Mouse (Mus musculus): ENCODE results near the gene Pole4.

DNA sequence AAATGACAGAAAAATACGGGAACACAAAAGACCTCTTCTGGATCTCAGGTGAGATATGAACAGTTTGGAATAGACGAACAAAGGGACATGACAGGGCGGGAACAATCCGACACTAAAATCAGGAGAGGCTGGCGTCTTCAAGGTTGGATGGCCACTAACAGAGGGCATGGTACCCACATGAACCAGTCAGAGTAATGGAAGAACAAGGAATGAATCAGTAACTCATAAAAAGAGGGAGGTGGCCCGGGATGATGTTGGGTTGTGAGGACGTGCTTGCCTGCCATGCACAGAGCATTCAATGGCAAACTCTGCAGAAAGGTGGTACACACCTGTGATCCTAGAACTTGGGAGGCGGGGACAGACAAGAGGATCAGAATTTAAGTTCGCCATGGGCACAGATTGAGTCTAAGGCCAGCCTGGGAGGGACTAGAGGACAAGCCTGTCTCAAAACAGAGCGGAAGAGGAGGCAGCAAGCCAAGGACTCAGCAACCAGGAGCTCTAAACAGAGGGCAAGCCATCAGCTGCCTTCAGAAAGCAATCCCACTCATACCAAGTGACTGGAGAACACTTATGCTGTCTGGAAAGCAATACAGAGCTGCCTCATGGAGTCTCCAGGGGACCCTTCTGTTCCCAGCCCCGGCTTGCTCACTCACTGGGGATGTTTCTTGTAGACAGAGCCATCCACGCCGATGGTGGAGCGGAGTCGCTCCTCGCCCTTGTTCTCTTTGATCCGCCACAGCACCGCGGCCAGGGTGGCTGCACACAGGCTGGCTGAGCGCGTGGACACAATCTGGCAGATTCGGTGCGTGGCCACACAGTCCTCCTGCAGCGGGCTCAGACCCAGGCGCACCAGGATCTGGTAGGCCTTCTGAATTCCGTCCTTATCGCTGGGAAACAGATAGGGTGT is 32.7 kb upstream of the Pole4 start:
- TF ChIP-seq CTCF (IDR thresholded peaks at IDR 0.05; ENCODE audit: borderline replicate concordance, extremely low read depth, insufficient read depth, insufficient read length) (no peak), POLR2A (IDR thresholded peaks at IDR 0.05; ENCODE audit: borderline replicate concordance, extremely low read depth, insufficient read depth, insufficient read length, poor library complexity, severe bottlenecking) (no peak)

Data from brain, embryonic 14.5 days (tissue).